Mouse (Mus musculus) right cerebral cortex, postnatal 10 days (tissue): ENCODE measurements around the gene Mast4.

ENCODE experiments used
- DNase-seq, 2 experiments: peaks; one replicate each; pipeline ENCODE4 v3.0.0; 2021; ENCODE audit warnings: low spot score in 2 of 2

Mast4 gene

GRCm38 (mm10) chr13:103198210-103198940 lies 135.9 kb downstream of the Mast4 start:
- DNase-seq = no peak

- no peak for DNase-seq
These were observed 138.0 kb downstream of the Mast4 start for GRCm38 (mm10) chr13:103196307-103196706.

DNA sequence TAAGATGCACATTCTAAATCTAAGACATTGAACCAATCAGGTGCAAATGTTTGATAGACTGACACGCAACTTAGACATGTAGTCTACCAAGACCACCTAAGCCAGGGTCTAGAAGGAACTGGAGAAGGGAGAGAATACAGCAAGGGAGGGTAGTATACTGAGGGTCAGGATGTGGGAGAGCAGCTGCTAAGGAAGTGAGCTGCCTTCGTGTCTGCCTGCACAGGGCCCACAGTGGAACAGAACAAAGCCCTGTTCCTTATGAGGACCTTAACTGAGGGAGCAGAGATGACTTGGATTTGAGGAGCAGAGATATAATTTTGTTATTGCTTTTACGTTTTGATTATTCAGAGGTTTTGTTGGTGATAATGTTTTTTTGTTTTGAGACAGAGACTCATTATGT lies 138.4 kb downstream of the Mast4 start:
- no peak for DNase-seq

- DNase-seq = no peak
These were observed 150.7 kb downstream of the Mast4 start for GRCm38 (mm10) chr13:103183566-103183965.

DNA sequence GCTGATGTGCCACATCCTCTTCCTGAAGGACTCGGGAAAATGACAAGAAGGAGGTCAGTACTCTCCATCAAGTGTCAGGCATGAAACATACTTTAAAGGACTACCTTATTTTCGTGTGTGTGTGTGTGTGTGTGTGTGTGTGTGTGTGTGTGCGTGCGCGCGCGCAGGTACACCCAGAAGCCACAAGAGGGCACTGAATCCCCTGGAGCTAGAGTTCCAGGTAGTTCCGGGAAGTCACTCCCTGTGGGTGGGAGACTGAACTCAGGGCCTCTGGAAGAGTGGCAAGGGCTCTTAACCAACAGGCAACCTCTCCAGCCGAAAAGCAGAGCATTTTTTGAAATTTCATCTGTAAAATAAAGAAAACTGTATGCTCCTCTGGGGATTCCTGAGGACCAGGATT lies 152.5 kb downstream of the Mast4 start:
- DNase-seq = no peak

- DNase-seq = no peak
These were observed 157.4 kb downstream of the Mast4 start for GRCm38 (mm10) chr13:103176871-103177270.

- DNase-seq = no peak
These were observed 159.9 kb downstream of the Mast4 start for GRCm38 (mm10) chr13:103174431-103174830.

DNA sequence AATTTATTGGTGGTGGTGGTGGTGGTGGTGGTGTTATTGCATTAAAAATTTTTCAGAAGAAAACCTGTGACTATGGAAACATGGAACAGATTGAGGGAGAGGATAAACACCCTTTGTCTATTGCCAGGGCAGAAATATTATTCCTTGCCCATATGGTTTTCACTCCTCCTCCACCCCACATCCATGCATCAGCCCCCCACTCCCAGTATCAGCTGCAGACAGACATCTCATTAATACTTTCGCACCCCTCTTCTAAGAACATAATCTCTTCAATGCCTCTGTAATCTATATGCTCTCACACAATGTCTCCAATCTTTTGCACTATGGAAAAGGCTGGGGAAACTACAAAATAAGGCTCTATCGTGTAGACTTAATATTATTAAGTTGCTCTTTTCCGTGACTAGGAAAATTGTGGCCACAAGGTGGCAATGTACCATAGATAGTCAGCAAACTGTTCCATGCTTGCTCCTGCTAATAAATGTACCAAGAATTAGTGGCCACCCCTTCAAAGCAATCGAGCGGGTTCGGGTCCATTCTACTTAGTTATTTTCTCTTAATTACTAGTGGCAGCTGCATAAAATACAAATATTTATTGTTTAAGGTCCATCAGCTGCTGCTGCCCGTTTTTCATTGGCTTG lies 160.6 kb downstream of the Mast4 start:
- DNase-seq = peak; percentile 70 to 85

DNA sequence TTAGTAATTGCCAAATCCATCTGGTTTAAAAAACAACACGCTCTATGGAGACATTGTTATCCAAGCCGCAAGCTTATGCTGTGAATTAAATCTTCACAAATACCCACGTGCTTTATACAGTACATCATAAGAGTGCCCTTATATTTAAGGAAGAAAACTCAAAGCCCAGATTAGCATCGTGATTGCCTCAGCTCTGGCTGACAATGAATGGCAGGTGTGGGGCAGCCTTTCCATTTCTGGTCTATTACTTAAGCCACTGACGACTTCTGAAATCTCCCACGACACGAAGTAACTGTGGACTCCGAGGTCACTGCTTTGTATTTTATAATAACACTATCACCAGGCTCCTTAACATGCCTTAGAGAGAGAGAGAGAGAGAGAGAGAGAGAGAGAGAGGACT lies 182.4 kb downstream of the Mast4 start:
- no peak for DNase-seq

DNA sequence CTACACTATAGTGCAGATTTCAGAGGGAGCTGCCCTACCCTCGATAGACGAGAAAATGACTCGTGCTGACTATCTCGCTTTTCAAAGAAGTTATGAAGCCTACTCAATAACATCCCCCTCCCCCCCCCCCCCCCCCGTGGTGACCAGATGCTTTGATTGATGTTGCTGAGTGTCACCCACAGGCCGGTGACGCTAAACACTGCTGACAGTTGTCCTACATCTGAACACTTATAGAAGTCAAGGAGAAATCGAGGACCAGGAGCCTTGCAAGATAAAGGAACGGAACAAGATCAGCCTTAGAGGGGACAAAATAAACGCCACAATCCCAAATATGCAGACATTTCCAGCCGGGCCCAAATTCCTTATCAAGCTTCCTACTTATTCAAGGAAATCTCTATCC lies 183.1 kb downstream of the Mast4 start:
- DNase-seq = no peak

- DNase-seq = no peak
These were observed 183.6 kb downstream of the Mast4 start for GRCm38 (mm10) chr13:103150671-103151070.

DNA sequence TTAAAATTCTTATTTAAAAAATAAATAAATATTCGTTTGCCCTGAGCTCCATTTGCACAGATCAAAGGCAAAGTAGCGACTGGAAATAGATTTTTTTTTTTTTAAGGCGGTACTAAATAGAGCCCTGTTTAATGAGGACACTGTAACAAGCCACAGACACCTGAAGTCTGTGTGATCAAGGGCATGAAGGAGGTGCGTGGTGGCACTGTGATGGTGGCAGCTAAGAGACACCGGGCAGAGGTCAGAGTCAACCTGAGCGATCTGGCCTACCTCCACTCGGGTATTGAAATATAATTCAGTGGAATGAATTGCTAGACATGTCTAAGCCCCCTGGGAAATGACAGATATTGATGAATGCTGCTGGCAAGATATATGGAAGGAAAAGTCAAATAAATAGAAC lies 184.9 kb downstream of the Mast4 start:
- no peak for DNase-seq

GRCm38 (mm10) chr13:103144343-103144742 lies 190.0 kb downstream of the Mast4 start:
- no peak for DNase-seq

DNA sequence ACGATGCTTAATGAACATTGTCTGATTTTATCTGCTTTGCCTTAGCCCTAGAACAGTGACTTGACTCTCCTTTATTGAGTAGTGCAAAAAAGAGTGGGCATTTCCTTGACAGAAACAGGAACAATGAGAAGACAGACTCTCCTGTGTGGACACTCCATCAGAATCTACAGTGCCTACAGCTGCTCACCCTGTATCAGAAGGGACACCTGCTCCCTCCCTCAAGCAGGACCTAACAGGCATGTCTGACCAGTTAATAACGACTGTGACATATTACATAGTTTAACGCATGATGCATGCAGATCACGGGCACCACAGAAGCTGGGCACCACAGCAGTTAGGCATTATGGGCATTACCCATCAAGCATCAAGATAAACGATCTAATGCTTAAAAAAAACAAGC lies 193.0 kb downstream of the Mast4 start:
- no peak for DNase-seq

- DNase-seq = no peak
These were observed 194.2 kb downstream of the Mast4 start for GRCm38 (mm10) chr13:103140051-103140450.

DNA sequence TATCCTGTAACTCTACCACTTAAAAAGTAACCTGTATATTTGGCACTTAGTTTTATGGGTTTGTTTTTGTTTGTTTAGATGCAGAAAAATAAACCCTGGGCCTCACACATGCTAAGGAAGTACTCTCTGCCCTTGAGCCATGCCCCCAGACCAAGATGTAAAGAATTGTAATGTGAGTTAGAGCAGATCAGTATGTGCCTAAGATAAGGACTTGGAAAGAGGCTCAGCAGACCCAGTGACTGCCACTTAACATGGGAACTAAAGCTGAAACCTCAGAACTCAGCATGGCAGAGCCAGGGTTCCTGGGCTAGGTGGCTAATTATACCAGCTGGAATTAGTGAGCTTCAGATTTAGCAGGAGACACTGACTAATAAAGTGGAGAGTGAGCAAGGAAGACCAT lies 196.0 kb downstream of the Mast4 start:
- DNase-seq = no peak

DNA sequence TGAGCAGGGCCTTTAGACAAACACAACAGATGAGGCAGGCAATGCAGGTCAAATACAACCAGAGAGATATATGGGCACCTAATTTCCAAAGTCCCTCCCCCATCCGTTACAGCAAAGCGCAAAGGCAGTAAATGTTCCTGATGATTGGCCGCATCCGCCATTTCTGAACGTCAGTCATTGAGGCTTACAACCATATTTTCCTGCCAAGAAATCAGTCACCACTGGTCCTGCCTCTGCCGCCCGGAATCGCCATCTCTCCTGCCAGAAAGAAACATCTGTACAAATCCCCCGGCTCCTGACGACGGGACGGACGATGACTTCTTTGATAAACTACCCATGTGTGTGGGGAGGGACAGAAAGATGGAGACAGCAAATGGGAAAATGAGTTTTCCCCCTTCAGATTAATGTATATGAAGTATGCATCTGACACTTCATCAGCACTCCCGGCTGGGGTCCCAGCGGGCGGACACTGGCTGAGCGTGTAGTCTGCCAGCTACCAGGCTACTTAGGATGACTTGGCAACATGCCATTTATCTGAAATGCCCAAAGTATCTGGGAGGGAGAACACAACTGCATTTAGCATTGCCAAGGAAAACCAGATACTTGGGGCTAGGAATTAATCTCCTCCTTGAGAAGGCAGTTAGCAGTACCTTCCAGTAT lies 198.9 kb downstream of the Mast4 start:
- DNase-seq = no peak

GRCm38 (mm10) chr13:103131781-103132180 lies 202.5 kb downstream of the Mast4 start:
- DNase-seq = no peak

DNA sequence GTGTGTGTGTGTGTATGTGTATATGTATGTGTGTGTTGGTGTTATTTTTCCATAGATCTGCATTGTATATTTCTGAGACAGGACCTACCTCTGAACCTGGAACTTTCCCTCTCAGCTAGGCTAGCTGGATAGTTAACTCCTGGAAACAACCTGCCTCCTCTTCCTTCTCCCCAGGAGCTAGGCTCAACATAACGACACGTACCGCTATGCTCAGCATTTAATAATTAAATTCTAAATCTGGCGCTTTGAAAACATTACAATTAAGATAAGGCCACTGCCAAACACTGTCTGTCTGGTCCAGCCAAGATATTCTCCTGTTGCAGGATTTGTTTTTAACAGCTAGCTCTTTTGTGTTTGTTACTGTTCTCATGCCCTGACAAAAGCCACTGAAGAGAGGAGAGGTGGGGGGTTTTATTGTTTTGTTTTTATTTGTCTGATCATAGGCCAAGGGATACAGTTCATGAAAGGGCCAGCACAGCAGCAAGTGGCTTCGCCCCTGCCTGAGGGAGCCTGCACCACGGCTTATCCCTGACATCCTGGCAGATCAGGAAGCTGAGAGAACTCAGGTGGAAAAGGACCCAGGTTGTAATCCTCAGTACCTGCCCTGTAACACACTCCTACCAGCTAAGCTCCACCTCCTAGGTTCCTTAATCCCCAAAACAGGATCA lies 205.0 kb downstream of the Mast4 start:
- DNase-seq = no peak

GRCm38 (mm10) chr13:103128729-103129128 lies 205.6 kb downstream of the Mast4 start:
- DNase-seq = no peak

- no peak for DNase-seq
These were observed 206.7 kb downstream of the Mast4 start for GRCm38 (mm10) chr13:103127594-103127993.

DNA sequence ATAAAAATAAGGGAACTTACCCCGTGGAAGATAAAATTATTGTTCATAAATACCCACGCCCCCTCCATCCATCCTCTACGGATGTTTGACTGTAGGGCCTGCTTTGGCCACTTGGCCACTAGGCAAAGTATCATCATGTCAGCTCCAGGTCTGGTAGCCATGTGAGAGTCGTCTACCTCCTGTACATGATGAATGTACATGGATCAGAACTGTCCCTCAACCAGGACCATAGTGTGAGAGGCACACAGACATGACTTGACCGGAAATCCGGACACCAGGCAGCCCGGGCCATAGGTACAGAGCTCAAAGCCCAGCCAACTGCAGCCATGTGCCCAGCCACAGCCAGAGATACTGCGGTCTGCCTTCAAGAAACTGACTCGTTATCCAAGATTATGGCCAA lies 210.6 kb downstream of the Mast4 start:
- DNase-seq = no peak
